Mouse (Mus musculus): ENCODE data around the gene BC005537.
"Not testable (repeated sequence)": the region's sequence is repeated elsewhere in the genome, so short reads cannot be mapped to it uniquely, and the experiment has no call there.

BC005537 gene

GRCm38 (mm10) chr13:24800674-24801307, 666 bp upstream of the BC005537 start:
- peak; percentile 96 for DNase-seq

GRCm38 (mm10) chr13:24802131-24802691, 754 bp downstream of the BC005537 start:
- DNase-seq: peak; percentile 37

DNA sequence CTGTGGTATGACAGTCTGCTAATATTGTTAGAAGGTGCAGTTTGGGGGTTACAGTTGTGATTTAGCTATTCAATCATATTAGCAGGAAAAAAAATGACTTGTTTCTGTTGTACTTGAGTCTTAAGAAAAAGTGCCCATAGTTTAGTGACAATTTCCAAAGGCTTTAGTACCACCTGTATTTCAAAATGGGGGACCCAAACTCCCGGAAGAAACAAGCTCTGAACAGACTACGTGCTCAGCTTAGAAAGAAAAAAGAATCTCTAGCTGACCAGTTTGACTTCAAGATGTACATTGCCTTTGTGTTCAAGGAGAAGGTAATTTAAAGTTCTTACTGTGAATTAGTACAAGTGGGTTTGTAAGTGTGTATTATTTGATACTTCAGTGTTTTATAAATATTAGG, 1.7 kb downstream of the BC005537 start:
- no peak for DNase-seq

GRCm38 (mm10) chr13:24806079-24806478, 4.6 kb downstream of the BC005537 start:
- DNase-seq: no peak

GRCm38 (mm10) chr13:24812521-24812920, 11.1 kb downstream of the BC005537 start:
- DNase-seq: no peak

DNA sequence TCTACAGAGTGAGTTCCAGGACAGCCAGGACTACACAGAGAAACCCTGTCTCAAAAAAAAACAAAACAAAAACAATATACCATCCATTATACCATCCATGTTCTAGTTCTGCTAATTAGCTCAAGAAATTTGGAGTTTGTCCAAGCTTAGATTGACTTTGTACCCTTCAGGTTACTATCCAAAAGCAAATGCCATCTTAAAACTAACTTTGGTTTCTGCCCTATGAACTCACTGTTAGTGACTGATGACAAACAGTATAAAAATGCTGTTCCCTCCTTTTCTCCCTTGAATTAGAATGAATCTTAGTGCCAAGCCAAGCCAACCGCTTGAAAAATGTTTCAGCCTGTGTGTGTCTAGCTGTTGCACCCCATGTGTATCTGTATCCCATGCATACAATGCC, 13.2 kb downstream of the BC005537 start:
- DNase-seq: no peak

DNA sequence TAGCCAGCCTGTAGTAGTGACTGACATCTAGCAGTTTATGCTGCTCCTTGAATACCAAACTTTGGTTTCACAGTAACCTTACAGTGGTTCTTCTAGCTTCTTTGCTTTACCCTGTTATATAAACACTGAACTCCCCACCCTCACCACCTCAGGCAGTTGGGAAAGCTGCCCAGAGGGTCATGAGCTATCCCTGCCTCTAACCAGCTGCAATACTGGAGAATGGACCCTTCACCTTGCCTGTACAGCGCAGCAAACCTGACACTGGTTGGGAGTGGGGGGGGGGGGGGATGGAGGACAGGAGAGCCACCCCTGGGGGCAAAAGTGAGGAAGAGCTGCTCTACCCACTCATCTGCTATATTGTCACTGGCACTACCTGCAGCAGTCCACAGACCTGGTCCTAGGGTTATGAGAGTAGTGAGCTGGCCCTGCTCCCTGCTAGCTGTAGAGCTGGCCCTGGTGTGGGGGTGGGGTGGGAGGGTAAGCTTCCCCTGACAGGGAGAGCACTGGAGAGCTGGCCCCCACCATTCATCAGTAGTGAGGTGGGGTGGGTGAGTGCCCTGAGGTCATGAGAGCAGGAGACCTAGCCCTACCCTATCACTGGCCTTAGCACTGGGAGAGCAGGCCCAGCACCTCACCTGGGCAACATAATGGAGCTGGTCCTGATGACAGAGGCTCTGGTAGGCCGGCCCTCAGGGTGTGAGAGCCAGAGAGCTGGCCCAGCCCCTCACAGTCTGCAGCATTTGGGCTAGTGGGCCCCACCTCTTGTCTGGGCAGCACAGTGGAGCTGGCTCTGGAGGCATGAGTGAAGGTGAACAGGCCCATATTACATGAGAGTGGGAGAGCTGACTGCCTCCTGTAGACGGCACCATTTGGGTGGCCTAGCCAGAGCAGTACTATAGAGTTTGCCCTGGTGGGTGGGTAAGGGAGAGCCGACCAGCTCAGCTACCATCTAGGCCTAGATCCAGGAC, 15.0 kb downstream of the BC005537 start:
- no peak for DNase-seq

DNA sequence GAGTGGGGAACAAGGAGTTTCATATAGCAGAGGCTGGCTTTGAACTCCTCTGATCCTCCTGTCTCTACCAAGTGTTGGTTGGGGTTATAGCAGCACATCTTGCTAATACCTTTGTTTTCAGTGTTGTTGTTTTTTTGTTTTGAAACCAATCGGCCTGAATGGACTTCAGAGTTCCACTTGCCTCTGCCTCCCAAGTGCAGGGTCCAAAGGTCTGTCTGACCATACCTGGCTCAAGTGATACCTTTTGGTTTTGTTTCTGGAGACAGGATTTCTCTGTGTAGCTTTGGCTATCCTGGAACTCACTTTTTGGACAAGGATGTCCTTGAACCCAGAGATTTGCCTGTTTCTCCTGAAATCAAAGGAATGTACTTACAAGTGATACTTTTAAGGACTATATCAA, 18.5 kb downstream of the BC005537 start:
- DNase-seq: no peak

DNA sequence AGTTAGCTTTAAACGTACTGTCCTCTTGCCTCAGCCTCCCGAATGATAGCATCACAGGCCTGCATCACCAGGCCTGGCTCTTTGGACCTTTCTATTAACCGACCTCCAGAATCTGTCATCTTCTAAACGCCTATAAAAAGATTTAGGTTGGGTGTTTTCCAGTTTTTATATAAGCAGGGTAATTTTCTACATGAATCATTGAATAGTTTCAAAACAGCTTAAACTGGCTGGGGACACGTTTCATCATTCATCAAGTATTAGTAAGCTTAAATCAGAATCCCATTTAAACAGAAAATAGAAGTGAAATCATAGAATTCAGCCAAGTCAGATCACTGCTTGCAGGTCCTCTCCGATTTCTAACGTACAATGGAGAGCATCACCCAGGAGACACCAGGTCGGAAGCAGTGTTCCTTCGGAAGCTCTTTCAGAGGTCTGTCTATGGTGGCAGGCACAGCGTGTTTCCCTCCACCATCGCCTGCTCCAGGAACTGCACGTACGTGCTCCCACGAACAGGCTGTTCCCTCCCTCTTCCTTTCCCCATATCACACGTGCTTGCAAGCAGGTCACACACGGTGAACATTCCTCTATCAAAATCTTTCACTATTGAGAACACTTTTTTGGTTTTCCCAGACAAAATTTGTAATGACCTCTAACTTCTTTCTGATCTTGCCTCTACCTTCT, 21.3 kb downstream of the BC005537 start:
- DNase-seq: no peak

DNA sequence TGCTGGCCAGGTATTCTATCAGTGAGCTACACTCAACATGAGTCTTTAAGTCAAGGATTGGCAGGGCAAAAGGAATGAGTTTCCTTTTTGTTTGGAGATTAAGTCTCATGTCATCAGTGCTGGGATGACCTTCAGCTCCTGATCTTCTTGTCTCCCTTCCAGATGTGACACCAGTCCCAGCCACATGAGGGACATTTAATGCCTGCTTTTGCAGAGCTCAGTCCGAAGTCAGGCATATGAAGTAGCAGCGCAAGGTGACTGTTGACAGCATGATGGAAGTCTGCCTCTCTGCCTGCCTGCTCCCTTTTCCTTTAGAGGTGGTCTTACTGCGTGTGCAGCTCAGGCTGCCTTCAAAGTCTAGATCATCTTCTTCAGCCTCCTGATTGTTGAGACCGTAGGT, 23.2 kb downstream of the BC005537 start:
- DNase-seq: no peak

DNA sequence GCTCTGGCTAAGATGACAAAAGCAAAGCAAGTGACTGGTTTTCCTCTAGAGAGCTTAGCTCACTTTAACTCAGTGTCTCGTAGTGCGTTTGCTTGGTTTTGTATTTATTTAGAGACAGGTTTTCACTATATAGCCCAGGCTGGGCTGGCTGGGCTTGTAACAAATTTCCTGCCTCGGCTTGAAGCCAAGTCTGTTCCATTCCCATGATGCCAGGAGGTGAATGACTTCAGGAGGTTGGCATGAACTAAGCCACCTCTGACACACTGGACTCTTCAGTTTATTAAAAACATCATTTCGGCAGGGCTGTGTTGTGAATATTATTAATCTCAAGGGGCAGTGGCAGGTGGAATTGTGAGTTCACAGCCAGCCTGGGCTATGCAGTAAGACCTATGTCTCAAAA, 24.1 kb downstream of the BC005537 start:
- no peak for DNase-seq

GRCm38 (mm10) chr13:24826116-24826515, 24.7 kb downstream of the BC005537 start:
- DNase-seq: no peak

- DNase-seq: no peak
These were observed 29.4 kb downstream of the BC005537 start for GRCm38 (mm10) chr13:24830756-24831352.

DNA sequence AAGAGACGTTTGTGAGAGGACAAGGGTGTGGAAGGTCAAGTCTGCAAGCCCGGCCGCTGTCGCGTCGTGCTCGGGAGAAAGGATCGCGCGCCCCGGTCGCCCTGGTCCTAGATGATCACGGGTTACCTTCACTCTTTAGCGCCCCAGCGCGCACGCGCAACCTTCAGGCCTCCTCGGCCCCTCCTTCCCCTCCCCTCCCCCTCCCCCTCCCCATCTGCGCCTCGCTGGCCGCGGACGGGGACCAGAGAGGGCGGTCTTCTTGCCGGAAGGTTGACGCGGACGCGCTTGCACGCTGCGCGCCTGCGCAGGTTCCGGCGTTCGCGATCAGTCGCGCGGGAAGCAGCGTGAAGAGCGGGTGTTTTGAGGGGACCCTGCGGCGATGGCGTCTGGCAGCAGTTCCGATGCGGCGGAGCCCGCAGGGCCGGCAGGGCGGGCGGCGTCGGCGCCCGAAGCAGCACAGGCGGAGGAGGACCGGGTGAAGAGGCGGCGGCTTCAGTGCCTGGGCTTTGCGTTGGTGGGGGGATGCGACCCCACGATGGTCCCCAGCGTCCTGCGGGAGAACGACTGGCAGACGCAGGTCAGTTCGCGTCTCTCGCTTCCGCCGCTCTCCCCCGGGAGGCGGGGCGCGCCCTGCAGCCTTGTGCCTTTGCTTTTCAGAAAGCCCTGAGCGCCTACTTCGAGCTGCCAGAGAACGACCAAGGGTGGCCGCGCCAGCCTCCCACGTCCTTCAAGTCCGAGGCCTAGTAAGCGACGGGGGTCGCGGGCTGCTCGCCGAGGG, 30.1 kb downstream of the BC005537 start, which contains the start of the genes Acot13 and Tdp2:
Gene Acot13, minus strand, starts transcription at position 188 of the 778 bp plus-strand sequence.
Gene Tdp2, plus strand, starts transcription at position 327 of the 778 bp plus-strand sequence.
- DNase-seq: peak; percentile 92

DNA sequence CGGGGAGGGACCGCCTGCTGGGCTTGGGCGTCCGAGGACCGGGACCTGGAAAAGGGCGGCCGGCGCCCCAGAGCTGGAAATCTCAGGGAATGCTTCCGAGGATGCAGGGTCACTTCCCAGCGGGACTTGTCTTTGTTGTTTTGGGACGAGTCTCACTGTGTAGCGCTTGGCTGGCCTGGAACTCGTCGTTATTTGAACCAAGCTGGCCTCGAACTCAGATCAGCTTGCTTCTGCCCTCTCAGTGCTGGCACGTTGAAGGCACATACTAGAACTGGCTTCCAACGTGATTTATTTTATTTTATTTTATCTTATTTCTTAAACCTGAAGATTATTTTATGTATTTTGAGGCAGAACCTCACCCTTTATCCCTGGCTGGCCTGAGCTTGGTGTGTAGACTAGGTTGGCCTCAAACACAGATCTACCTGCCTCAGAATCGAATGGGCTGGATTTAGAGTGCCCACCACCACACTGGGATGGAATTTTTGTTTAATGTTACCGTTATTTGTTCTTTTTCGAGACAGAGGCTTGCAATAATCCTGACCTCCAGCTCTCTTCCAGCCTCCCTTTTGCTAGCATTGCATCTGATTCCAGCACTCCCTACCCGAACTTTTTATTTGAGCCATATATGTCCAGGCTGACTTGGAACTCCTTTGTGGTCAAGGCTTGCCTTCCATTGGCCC, 30.8 kb downstream of the BC005537 start:
- no peak for DNase-seq

DNA sequence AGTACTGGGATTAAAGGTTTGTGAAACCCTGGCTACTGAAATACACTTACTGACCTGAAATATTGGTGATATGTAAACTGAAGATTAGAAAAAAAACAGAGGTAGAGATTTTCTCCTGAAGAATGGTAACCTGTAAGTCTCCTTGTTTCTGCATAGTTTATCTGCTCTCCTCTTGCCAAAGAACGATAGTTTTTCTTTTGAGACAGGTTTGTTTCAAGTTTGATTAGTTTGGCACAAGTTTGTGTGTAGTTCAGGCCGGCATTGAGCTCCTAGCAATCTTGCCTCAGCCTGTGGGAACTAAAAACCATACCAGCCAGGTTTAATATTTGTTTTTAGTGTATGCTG, 31.3 kb downstream of the BC005537 start:
- DNase-seq: no peak

- not testable (repeated sequence) for DNase-seq
These were observed 36.3 kb downstream of the BC005537 start for GRCm38 (mm10) chr13:24837765-24838164.

DNA sequence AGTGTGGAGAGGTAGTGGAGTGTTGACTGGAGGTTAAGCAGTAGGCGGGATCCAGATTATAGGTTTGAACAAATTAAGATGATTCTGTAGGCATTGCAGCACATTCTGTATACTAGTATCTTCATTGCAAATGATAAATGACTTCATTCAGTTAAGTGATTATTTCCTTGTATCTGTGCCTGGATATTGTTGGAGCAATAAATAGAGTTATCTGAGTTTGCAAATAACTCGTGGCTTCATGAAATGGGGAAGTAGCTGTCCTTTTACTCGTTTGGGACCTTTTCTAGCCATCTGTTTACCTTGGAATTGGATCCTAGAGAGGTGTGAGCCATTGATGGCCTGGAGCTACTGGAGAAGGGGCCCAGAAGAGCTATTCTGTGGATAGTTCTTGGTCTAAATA, 38.4 kb downstream of the BC005537 start:
- DNase-seq: no peak

- no peak for DNase-seq
These were observed 40.2 kb downstream of the BC005537 start for GRCm38 (mm10) chr13:24841702-24842101.

DNA sequence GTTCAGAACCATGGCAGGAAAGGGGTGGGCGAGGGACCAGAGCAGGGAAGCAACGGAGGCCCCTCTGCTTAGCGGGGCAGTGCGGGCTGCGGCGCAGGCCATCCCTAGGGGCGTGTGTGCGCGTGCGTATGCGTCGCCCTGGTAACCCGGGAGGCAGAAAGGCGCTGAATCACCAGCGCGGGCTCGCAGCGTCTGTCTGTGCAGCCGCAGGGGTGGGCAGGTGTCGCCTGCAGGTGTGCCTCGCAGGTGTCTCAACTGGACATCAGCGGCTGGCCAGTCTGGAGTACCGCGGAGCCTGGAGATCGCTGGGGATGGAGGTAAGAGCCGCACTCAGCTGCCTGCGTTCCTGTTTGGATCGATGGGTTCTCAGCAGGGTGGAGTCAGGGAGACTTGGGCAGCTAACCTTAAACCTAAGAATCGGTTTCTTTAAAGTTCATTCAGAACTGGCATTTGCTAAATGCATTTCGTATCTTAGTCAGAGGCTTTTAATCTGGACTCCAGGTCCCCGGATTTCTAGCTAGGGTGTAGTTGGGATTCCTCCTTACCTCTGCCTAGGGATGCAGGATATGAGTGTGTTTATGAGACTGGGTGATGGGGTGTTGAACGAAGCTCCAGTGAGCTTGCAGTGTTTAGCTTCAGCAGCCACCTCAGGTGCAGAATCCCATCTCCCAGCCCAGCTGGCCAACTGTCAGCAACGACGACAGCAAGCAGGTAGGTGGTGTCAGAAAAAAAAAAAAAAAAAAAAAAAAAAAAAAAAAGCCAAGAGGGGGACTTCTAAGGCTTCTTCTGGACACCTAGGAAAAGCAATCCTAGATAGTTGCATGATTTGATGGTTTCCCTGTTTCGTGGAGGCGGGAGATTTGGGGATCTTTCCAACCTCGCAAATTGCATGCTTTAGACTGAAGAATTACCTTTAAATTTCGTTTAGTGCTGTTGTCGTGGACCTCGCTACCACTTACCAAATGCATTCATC, 43.8 kb downstream of the BC005537 start, which contains the start of gene D130043K22Rik:
Gene D130043K22Rik, plus strand, starts transcription at position 153 of the 973 bp plus-strand sequence.
- DNase-seq: peak; percentile 55

Measured in cerebellum, adult 8-10 months (tissue).